Mouse (Mus musculus): ENCODE results near the gene Vmn2r43.
"Not testable (repeated sequence)": the region's sequence is repeated elsewhere in the genome, so short reads cannot be mapped to it uniquely, and the experiment has no call there.

The Vmn2r43 gene

GRCm38 (mm10) chr7:8260499-8260898, at the start of gene Vmn2r43:
TSS of gene Vmn2r43 (minus strand) at chr7:8260599.
- DNase-seq = not testable (repeated sequence)

- DNase-seq = not testable (repeated sequence)
Measured at GRCm38 (mm10) chr7:8200220-8200619, 60.2 kb downstream of the Vmn2r43 start, which contains the start of gene Vmn2r42. TSS of gene Vmn2r42 (minus strand) at chr7:8200320.
